Mouse (Mus musculus) bone marrow macrophage, adult 2 months (primary cell): Measurements from ENCODE around the gene Gm17416.

Experiments
- CTCF ChIP-seq: IDR thresholded peaks from 2 replicates; pipeline ENCODE4 v1.5.1; 2012; ENCODE audit warnings: low read depth, mild to moderate bottlenecking, low read length, moderate library complexity
- POLR2A ChIP-seq: IDR thresholded peaks from 2 replicates; pipeline ENCODE4 v1.6.1; 2012; ENCODE audit warnings: mild to moderate bottlenecking, low read depth, low read length, borderline replicate concordance

- TF ChIP-seq CTCF: no peak
- TF ChIP-seq POLR2A: no peak
These were observed 12.5 kb upstream of the Gm17416 start for GRCm38 (mm10) chr2:152556655-152557054.
